Mouse (Mus musculus) myocyte (in vitro differentiated cells): ENCODE measurements around the gene Olfr610. TPM values are rescaled to one million over a fixed set of nuclear protein-coding genes. Genes with fewer than 3 reads are reported as not detected.

ENCODE experiments used
- H3K27me3 ChIP-seq: one replicate; pipeline ENCODE4 v1.6.1; 2011; ENCODE audit not compliant: control insufficient read depth, insufficient read depth, insufficient read length
- H3K36me3 ChIP-seq: one replicate; pipeline ENCODE4 v1.6.1; 2011; ENCODE audit not compliant: control insufficient read depth, insufficient read depth
- H3K4me2 ChIP-seq: one replicate; pipeline ENCODE4 v1.6.1; 2011; ENCODE audit warnings: low read depth, control low read depth
- H3K4me3 ChIP-seq: one replicate; pipeline ENCODE4 v1.5.1; 2011; ENCODE audit warnings: mild to moderate bottlenecking, control low read depth, moderate library complexity
- H3K79me2 ChIP-seq: one replicate; pipeline ENCODE4 v1.6.1; 2011; ENCODE audit not compliant: control insufficient read depth, insufficient read depth
- H3ac ChIP-seq: one replicate; pipeline ENCODE4 v1.6.1; 2011; ENCODE audit not compliant: control insufficient read depth, insufficient read length
- CEBPB ChIP-seq: IDR thresholded peaks from 2 replicates; pipeline ENCODE4 v1.6.1; 2011; ENCODE audit warnings: mild to moderate bottlenecking, moderate library complexity; ENCODE audit not compliant: poor library complexity, insufficient read depth, severe bottlenecking
- E2F4 ChIP-seq: IDR thresholded peaks from one replicate; pipeline ENCODE4 v1.6.1; 2011; ENCODE audit warnings: mild to moderate bottlenecking, control low read depth, moderate library complexity; ENCODE audit not compliant: insufficient read depth
- MAX ChIP-seq: IDR thresholded peaks from one replicate; pipeline ENCODE4 v1.6.1; 2011; ENCODE audit warnings: low read depth, mild to moderate bottlenecking, control low read depth
- polyA plus RNA-seq: library from polyadenylated mRNA; unstranded; fragments of >200 nt; fragmentation: generic; extraction: Trizol; gene quantifications from one replicate; pipeline ENCODE4 v1.2.1, GENCODE M21; 2012; ENCODE audit warnings: missing spikeins

The Olfr610 gene
- polyA plus RNA-seq, 1 experiment, result not detected

DNA sequence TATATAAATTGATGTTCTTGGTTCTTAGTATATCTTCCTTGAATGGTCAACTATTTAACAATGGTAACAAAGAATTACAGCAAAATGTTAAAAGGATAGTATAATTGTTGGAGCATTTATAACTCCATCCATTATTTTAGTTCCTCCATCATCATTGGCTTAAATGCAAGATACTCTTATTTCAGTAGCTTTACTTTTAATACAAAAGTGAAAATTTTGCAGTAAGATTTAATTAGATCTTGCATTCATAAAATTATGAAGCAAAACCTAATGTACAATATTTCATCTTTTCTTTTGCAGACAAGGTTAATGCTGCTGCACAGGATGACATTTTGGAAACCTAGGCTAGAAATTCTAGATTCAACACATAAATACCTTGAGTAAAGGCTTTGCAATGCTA is 42.3 kb downstream of the Olfr610 start, which contains the start of gene Olfr608:
Gene Olfr608, plus strand, starts transcription at position 301 of the 400 bp plus-strand sequence.
- TF ChIP-seq E2F4 (no peak), MAX (no peak), CEBPB (no peak)
- Histone ChIP-seq H3K36me3 (no peaks in the 10 kb centered on the region), H3K4me2 (no peak within 1 kb of the TSS), H3K4me3 (no peak within 1 kb of the TSS), H3ac (no peak within 1 kb of the TSS), H3K79me2 (no peaks in the 10 kb centered on the region), H3K27me3 (no peaks in the 10 kb centered on the region)

DNA sequence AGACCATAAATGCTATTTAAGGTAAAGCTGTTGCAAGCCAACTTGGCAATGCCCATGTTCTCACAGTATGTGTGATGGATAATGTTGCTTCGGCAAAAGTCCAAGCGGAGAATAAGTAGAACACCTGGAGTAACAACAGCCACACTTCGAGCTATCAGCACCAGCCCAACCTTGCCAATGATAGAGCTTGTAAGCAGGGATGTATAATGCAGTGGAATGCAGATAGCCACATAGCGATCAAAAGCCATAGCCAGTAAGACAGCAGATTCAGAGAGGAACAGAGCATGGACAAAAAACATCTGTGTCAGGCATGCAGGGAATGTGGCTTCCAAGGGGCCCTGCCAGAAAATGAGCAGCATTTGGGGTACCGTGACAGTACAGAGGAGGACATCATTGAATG is 51.3 kb downstream of the Olfr610 start:
- Histone ChIP-seq H3ac (no peak overlapping the region), H3K79me2 (no peaks in the 10 kb centered on the region), H3K36me3 (no peaks in the 10 kb centered on the region), H3K4me3 (no peak overlapping the region), H3K27me3 (no peaks in the 10 kb centered on the region), H3K4me2 (no peak overlapping the region)
- TF ChIP-seq MAX, result no peak
- no peak for TF ChIP-seq CEBPB

Other genes with a start within 250 kb of the Olfr610 start
- gene Olfr596, start 206.5 kb downstream of the Olfr610 start, polyA plus RNA-seq, result not detected
- gene Olfr597, start 195.8 kb downstream of the Olfr610 start, polyA plus RNA-seq, result not detected
- gene Olfr598, start 188.6 kb downstream of the Olfr610 start, polyA plus RNA-seq, result not detected
- gene Olfr599, start 176.2 kb downstream of the Olfr610 start, polyA plus RNA-seq, result not detected
- not detected for gene Olfr600, start 162.5 kb downstream of the Olfr610 start, polyA plus RNA-seq
- gene Olfr601, start 149.5 kb downstream of the Olfr610 start, polyA plus RNA-seq, result not detected
- gene Olfr603, start 125.9 kb downstream of the Olfr610 start, polyA plus RNA-seq, result not detected
- not detected for gene Usp17lc, start 97.0 kb downstream of the Olfr610 start, polyA plus RNA-seq
- not detected for gene Olfr605, start 66.7 kb downstream of the Olfr610 start, polyA plus RNA-seq
- gene Olfr606, start 63.1 kb downstream of the Olfr610 start, polyA plus RNA-seq, result not detected
- not detected for gene Olfr607, start 48.0 kb downstream of the Olfr610 start, polyA plus RNA-seq
- gene Olfr608, start 42.2 kb downstream of the Olfr610 start, polyA plus RNA-seq, result not detected
- not detected for gene Olfr609, start 14.1 kb downstream of the Olfr610 start, polyA plus RNA-seq
- not detected for gene Olfr611, start 8.7 kb upstream of the Olfr610 start, polyA plus RNA-seq
- not detected for gene Olfr612, start 30.6 kb upstream of the Olfr610 start, polyA plus RNA-seq
- not detected for gene Olfr613, start 36.0 kb upstream of the Olfr610 start, polyA plus RNA-seq
- gene Olfr615, start 44.0 kb upstream of the Olfr610 start, polyA plus RNA-seq, result not detected
- not detected for gene Olfr616, start 57.0 kb upstream of the Olfr610 start, polyA plus RNA-seq
- not detected for gene Olfr617, start 60.9 kb upstream of the Olfr610 start, polyA plus RNA-seq
- gene Olfr618, start 78.0 kb upstream of the Olfr610 start, polyA plus RNA-seq, result not detected
- gene Olfr619, start 88.5 kb upstream of the Olfr610 start, polyA plus RNA-seq, result not detected
- not detected for gene Olfr620, start 100.4 kb upstream of the Olfr610 start, polyA plus RNA-seq
- gene Olfr622, start 130.6 kb upstream of the Olfr610 start, polyA plus RNA-seq, result not detected
- gene Olfr623, start 151.6 kb upstream of the Olfr610 start, polyA plus RNA-seq, result not detected
- gene Olfr624, start 159.1 kb upstream of the Olfr610 start, polyA plus RNA-seq, result not detected
- not detected for gene Olfr625-ps1, start 170.6 kb upstream of the Olfr610 start, polyA plus RNA-seq
- not detected for gene Olfr243, start 202.5 kb upstream of the Olfr610 start, polyA plus RNA-seq
- gene Olfr628, start 218.3 kb upstream of the Olfr610 start, polyA plus RNA-seq, result not detected
- not detected for gene Olfr629, start 232.8 kb upstream of the Olfr610 start, polyA plus RNA-seq
- gene Olfr630, start 245.2 kb upstream of the Olfr610 start, polyA plus RNA-seq, result not detected